Mouse (Mus musculus) right cerebral cortex, postnatal 4 days (tissue): Measurements from ENCODE around the gene Olfr747.
"Not testable (repeated sequence)": the region's sequence is repeated elsewhere in the genome, so short reads cannot be mapped to it uniquely, and the experiment has no call there.

Experiments used
- DNase-seq: peaks from one replicate; pipeline ENCODE4 v3.0.0-alpha.2; 2022

The Olfr747 gene

GRCm38 (mm10) chr14:50693106-50693505, at the start of gene Olfr747:
Olfr747 (minus strand) TSS chr14:50693206.
- DNase-seq: no peak

GRCm38 (mm10) chr14:50741584-50741983, 48.6 kb upstream of the Olfr747 start:
- no peak for DNase-seq

GRCm38 (mm10) chr14:50740334-50740733, 47.3 kb upstream of the Olfr747 start:
- no peak for DNase-seq

GRCm38 (mm10) chr14:50722371-50722770, 29.4 kb upstream of the Olfr747 start:
- not testable (repeated sequence) for DNase-seq

GRCm38 (mm10) chr14:50719875-50720274, 26.9 kb upstream of the Olfr747 start:
- DNase-seq: not testable (repeated sequence)

- DNase-seq: no peak
Measured at GRCm38 (mm10) chr14:50707073-50707472, 14.1 kb upstream of the Olfr747 start, which contains the start of gene Olfr748. Olfr748 (plus strand) TSS chr14:50707373.

GRCm38 (mm10) chr14:50646783-50647182, 46.2 kb downstream of the Olfr747 start, which contains the start of gene Olfr746:
Olfr746 (plus strand) TSS chr14:50647083.
- no peak for DNase-seq

- DNase-seq: no peak
Measured at GRCm38 (mm10) chr14:50639088-50639487, 53.9 kb downstream of the Olfr747 start, which contains the start of gene Olfr745. Olfr745 (plus strand) TSS chr14:50639388.
